Mouse (Mus musculus) midbrain, embryonic 10.5 days (tissue): ENCODE measurements around the gene Pwp2. TPM values are rescaled to one million over a fixed set of nuclear protein-coding genes. Genes with fewer than 3 reads are reported as not detected.
"Not testable (repeated sequence)": the region's sequence is repeated elsewhere in the genome, so short reads cannot be mapped to it uniquely, and the experiment has no call there.

Source experiments
- DNase-seq: peaks from one replicate; pipeline ENCODE4 v3.0.0-alpha.2; 2017; ENCODE audit warnings: low spot score
- H3K27ac ChIP-seq: fragments of 300-500 bp; sonication (generic); replicated peaks from 2 replicates; pipeline ENCODE4 v1.5.1; 2016; ENCODE audit warnings: mild to moderate bottlenecking
- H3K27me3 ChIP-seq: fragments of 300-500 bp; sonication (generic); 2 replicates; pipeline ENCODE4 v1.6.1; 2016; ENCODE audit warnings: low read depth, mild to moderate bottlenecking; ENCODE audit not compliant: poor library complexity, severe bottlenecking
- H3K36me3 ChIP-seq: fragments of 300-500 bp; sonication (generic); 2 replicates; pipeline ENCODE4 v1.6.1; 2016; ENCODE audit warnings: mild to moderate bottlenecking, moderate library complexity
- H3K4me1 ChIP-seq: fragments of 300-500 bp; sonication (generic); 2 replicates; pipeline ENCODE4 v1.6.1; 2016
- H3K4me3 ChIP-seq: fragments of 300-500 bp; sonication (generic); 2 replicates; pipeline ENCODE4 v1.5.1; 2016; ENCODE audit warnings: mild to moderate bottlenecking, moderate library complexity
- H3K9me3 ChIP-seq: fragments of 300-500 bp; sonication (generic); replicated peaks from 2 replicates; pipeline ENCODE4 v1.6.1; 2016; ENCODE audit warnings: mild to moderate bottlenecking
- WGBS: fragments of 180-500 bp; shearing (Covaris S2); methylation state at CpG from one replicate; pipeline ENCODE4 v1.1.7; 2016; 5-methylcytosine and 5-hydroxymethylcytosine counted together
- polyA plus RNA-seq: library from polyadenylated mRNA; unstranded; fragments of >200 nt; fragmentation: Nextera tagmentation; extraction: Ambion mirVana; gene quantifications from 2 replicates; pipeline ENCODE4 v1.2.1, GENCODE M21; 2016

The Pwp2 gene
- polyA plus RNA-seq, 1 experiment from 2014 or later = 29.8 TPM

DNA sequence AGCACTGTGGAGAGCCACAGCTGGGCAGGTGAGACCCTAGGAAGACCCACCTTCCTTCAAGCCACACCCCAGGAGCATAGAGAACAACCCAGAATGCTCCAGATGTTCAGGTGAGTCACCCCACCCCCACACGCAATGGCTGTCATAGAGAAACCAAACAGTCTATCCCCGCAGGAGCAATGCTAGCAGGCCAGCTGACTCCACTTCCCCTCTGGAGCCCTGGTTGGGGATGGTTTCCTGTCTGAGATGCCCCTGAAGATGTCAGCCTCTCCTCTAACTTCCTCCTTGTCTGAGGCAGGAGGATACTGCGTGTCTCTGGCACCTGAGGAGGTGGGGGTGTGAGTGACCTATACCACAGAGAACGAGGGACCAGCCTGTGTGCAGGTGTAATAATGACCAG lies 50.5 kb downstream of the Pwp2 start:
- Histone ChIP-seq H3K27ac (no peak overlapping the region), H3K4me3 (no peak overlapping the region), H3K27me3 (0 out of 2 replicates have a peak, but pooled peaks cover under 1% of the 10 kb centered on the region), H3K9me3 (no peaks in the 10 kb centered on the region), H3K36me3 (no peaks in the 10 kb centered on the region), H3K4me1 (peaks cover 30% of the 10 kb centered on the region)
- WGBS = 73% methylated on average over 4 of the region's 4 CpGs
- no peak for DNase-seq

DNA sequence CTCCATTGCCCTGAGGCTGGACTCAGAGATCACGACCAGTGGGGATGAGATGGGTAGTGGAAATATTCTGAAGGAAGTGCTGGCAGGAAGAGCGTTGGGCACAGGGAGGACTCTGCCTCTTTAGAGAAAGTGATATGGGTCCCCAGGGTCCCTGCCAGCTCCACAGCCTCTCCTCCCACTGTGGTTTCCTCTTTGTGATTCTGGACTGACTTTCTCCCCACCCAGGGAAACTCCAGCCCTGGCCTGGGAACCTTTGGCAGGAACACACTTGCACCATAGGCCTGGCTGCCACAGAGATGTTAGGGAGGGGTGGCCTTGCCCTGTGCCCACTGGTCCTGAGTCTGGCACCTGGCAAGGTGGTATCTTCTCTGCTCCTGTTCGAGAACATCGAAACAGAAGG lies 55.0 kb downstream of the Pwp2 start:
- WGBS = 85% methylated on average over 4 of the region's 4 CpGs

DNA sequence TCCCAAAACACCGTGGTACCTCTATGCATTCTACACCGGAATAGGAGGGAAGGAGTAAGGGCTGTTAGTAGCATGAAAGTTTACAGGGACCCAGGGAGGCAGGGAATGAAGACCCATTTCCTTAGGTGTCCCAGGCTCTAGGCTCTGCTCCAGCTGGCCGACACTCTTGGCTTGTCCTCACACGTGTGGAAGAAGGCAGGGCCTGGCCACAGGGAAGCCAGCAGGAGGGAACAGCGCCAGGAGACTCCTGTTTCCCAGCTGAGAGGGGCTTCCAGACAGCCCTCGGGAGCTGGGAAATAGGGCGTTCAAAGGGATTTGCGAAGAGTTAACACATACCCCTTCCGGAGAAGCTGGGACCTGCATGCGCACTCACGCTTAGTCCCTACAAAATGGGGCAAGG lies 55.5 kb downstream of the Pwp2 start:
- Histone ChIP-seq H3K4me3 (no peak overlapping the region), H3K27ac (no peak overlapping the region), H3K4me1 (peaks cover 2% of the 10 kb centered on the region), H3K36me3 (no peaks in the 10 kb centered on the region), H3K9me3 (no peaks in the 10 kb centered on the region), H3K27me3 (0 out of 2 replicates have a peak, but pooled peaks cover 6% of the 10 kb centered on the region)
- WGBS = 56% methylated on average over 11 of the region's 11 CpGs
- no peak for DNase-seq

More for the DNA sequence above, 55.0 kb downstream of the Pwp2 start:
- Histone ChIP-seq H3K27me3 (0 out of 2 replicates have a peak, but pooled peaks cover 6% of the 10 kb centered on the region), H3K4me1 (peaks cover 8% of the 10 kb centered on the region), H3K4me3 (no peak overlapping the region), H3K9me3 (no peaks in the 10 kb centered on the region), H3K27ac (no peak overlapping the region), H3K36me3 (no peaks in the 10 kb centered on the region)
- no peak for DNase-seq

DNA sequence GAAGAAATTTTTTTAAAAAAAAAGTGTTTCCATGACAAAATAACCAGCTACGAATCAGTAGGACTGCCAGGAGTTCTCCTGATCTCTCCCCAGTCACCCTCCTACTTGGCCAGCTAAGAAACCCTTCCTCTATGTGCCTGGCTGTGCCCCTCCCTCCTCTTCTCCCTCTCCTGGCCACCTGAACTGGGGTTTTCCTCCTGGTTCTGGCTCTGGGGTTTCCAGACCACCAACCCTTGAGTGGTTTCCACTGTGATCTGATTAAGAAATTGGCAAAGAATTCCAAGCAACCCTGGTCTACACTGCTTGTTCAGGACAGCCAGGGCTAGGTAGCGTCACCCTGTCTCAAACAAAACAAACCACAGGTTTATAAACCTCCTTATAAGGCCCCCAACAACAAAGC lies 56.3 kb downstream of the Pwp2 start:
- Histone ChIP-seq H3K36me3 (no peaks in the 10 kb centered on the region), H3K4me3 (no peak overlapping the region), H3K27me3 (0 out of 2 replicates have a peak, but pooled peaks cover 6% of the 10 kb centered on the region), H3K4me1 (no peaks in the 10 kb centered on the region), H3K9me3 (no peaks in the 10 kb centered on the region), H3K27ac (no peak overlapping the region)
- DNase-seq = no peak
- 92% methylated on average over 2 of the region's 2 CpGs for WGBS

DNA sequence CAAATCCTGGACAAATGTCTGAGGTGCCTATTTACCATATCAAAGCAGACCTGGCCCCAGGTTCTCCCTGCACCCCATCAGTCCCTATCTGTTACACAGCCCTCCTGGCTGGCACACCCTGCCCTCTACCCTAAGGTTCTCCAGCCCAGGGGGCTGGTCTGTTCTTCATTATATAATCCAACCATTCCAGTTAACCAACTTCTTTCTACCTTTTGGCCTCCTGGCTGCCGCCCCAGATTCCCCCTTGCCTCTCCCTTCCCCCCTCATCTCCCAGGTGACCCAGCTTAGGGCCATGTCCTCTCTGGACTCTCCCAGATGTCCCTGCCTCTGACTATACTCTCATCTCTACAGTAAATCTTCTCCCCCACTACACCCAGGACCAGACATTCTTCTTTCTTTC lies 57.0 kb downstream of the Pwp2 start:
- DNase-seq = no peak
- Histone ChIP-seq H3K4me3 (no peak overlapping the region), H3K36me3 (no peaks in the 10 kb centered on the region), H3K27ac (no peak overlapping the region), H3K27me3 (0 out of 2 replicates have a peak, but pooled peaks cover 6% of the 10 kb centered on the region), H3K9me3 (no peaks in the 10 kb centered on the region), H3K4me1 (no peaks in the 10 kb centered on the region)
- WGBS = 79% methylated on average over 1 of the region's 1 CpGs

DNA sequence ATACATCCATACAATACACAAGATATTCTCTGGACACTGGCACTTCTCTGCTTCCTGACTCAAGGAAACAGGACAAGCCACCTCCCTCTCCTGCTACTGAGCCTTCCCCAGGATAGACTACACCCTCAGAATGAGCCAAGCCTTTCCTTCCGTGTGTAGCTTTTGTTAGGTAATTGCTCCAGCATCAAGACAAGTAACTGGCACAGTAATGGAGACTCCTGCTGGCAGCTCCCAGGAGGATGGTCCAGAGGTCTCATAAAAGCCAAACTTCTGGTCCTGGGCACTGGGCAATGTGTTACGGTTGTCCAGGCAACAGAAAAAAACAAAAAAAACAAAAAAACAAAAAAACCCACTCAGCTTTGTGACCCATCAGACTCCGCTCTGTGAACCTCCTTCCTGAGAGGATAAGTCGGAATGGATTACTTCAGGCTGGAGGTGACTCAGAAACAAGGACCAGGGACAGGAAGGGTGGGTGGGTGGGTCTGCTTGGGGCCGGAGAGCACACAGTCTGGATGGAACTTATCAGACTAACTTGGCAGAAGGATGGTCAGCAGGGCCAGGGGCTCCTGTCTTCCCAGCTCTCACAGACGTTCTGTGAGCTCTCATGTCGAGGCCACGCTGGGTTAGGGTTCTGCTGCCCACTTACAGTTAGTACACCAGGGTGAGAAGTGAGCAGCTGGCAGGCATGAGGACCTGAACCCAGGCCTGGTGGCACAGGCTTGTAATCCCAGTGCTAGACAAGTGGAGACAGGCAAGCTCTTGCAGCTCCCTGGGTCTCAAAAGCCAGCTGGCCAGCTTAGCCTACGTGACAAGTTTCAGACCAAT lies 57.7 kb downstream of the Pwp2 start:
- Histone ChIP-seq H3K27me3 (0 out of 2 replicates have a peak, but pooled peaks cover 6% of the 10 kb centered on the region), H3K27ac (no peak overlapping the region), H3K4me1 (no peaks in the 10 kb centered on the region), H3K4me3 (no peak overlapping the region), H3K36me3 (no peaks in the 10 kb centered on the region), H3K9me3 (no peaks in the 10 kb centered on the region)
- no peak for DNase-seq
- WGBS = 73% methylated on average over 9 of the region's 9 CpGs

DNA sequence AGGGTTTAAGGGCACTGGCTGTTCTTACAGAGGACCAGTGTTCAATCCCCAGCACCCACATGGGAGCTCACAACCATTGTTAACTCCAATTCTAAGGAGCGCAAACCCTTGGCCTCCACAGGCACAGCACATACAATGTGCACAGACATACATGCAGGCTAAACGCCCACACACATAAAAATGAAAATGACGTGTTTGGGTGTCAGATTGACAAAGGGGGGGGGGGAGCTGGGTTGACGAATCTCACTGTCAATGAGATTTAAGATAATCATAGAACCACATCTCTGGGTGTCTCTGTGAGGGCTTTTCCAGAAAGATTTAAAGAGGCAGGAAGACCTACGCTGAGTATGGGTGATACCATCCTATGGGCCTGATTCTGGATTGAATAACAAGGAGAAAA lies 58.6 kb downstream of the Pwp2 start:
- H3K27me3 ChIP-seq = 0 out of 2 replicates have a peak, but pooled peaks cover 6% of the 10 kb centered on the region
- WGBS = 92% methylated on average over 5 of the region's 5 CpGs
- H3K36me3 ChIP-seq = no peaks in the 10 kb centered on the region
- no peak overlapping the region for H3K27ac ChIP-seq
- H3K4me1 ChIP-seq = no peaks in the 10 kb centered on the region
- no peak overlapping the region for H3K4me3 ChIP-seq
- no peaks in the 10 kb centered on the region for H3K9me3 ChIP-seq
- no peak for DNase-seq

DNA sequence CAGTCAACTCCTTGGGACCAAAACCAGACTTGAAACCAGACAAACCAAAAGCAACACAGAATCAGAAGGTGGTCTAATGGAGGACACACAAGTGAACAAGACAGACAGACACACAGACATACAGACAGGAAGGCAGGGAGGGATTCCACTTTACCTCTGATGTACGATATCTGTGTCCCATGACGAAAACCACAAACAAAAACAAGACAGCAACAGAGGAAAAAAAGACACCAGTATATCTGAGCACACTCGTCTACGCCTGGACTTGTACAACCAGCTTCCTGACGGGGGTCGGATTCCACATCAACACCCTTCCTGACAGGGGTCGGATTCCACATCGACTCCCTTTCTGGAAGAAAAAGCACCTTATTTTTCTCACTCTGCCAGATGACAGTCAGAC lies 59.9 kb downstream of the Pwp2 start:
- H3K27me3 ChIP-seq, H3K4me1 ChIP-seq, H3K27ac ChIP-seq, H3K9me3 ChIP-seq, H3K4me3 ChIP-seq, H3K36me3 ChIP-seq, DNase-seq: not testable (repeated sequence)
- 78% methylated on average over 8 of the region's 8 CpGs for whole genome bisulfite sequencing

DNA sequence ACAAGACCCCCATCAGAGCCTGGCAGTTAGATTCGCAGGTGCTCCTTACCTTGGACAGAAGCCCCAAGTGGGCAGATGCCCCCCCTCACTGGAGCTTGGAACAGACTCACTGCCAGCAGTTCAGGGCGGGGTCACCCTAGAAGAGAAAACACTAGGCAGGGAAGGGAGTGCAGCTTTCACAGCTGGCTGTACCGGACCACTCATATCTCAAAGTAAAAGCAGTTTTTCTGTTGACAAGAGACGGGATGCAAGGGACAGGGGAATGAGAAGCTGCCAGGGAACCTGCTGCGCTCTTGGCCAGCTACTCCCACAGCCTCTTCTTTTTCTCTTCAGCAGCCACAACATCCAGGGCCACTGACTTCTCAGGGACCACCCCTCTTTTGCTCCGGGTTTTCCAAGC lies 60.8 kb downstream of the Pwp2 start:
- H3K4me1 ChIP-seq, H3K9me3 ChIP-seq, H3K27ac ChIP-seq, H3K36me3 ChIP-seq, DNase-seq, H3K27me3 ChIP-seq, H3K4me3 ChIP-seq: not testable (repeated sequence)
- WGBS = 77% methylated on average over 6 of the region's 6 CpGs

Other genes starting within 250 kb of the Pwp2 start
- gene Trpm2, start 214.6 kb downstream of the Pwp2 start, polyA plus RNA-seq = 0.84 and 0.88 TPM in 2 replicates
- gene 1810043G02Rik, start 206.6 kb downstream of the Pwp2 start, polyA plus RNA-seq = 39.6 and 39.8 TPM in 2 replicates
- gene Pfkl, start 175.1 kb downstream of the Pwp2 start, polyA plus RNA-seq = 203 and 242 TPM in 2 replicates
- 0.12 and 0.14 TPM in 2 replicates for gene Dnmt3l, start 143.2 kb downstream of the Pwp2 start, polyA plus RNA-seq
- gene Aire, start 141.5 kb downstream of the Pwp2 start, polyA plus RNA-seq = 0.12 and 0.19 TPM in 2 replicates
- gene Icosl, start 115.8 kb downstream of the Pwp2 start, polyA plus RNA-seq = 2.2 and 2.6 TPM in 2 replicates
- 17.7 and 18.2 TPM in 2 replicates for gene D10Jhu81e, start 15.4 kb downstream of the Pwp2 start, polyA plus RNA-seq
- 9.3 and 12.4 TPM in 2 replicates for gene Trappc10, start 59.5 kb upstream of the Pwp2 start, polyA plus RNA-seq
- gene Agpat3, start 167.3 kb upstream of the Pwp2 start, polyA plus RNA-seq = 41.6 and 48.9 TPM in 2 replicates
- gene Rrp1, start 227.9 kb upstream of the Pwp2 start, polyA plus RNA-seq = 319 and 355 TPM in 2 replicates
- 112 and 114 TPM in 2 replicates for gene Cstb, start 240.5 kb upstream of the Pwp2 start, polyA plus RNA-seq